Mouse (Mus musculus) lung, postnatal 4 days (tissue): ENCODE results near the gene Ifnab.
A peak's percentile ranks its signal among the peaks of the same experiment; 100 is the strongest.

ENCODE experiments used
- DNase-seq, 2 experiments: peaks; one replicate each; pipeline ENCODE4 v3.0.0; 2021

The Ifnab gene

GRCm38 (mm10) chr4:88691259-88691658 is at the start of gene Ifnab:
Gene Ifnab, minus strand, starts transcription at chr4:88691359.
- no peak for DNase-seq

- DNase-seq: no peak
Measured at GRCm38 (mm10) chr4:88739036-88739435, 47.9 kb upstream of the Ifnab start.

- DNase-seq: peak; percentile 75 to 83
Measured at GRCm38 (mm10) chr4:88738480-88738879, 47.3 kb upstream of the Ifnab start.

- peak in 1 of 2 experiments; percentile 49 for DNase-seq
Measured at GRCm38 (mm10) chr4:88727324-88727723, 36.2 kb upstream of the Ifnab start.

- no peak for DNase-seq
Measured at GRCm38 (mm10) chr4:88726727-88727126, 35.6 kb upstream of the Ifnab start.

- no peak for DNase-seq
Measured at GRCm38 (mm10) chr4:88723497-88724090, 32.4 kb upstream of the Ifnab start.

GRCm38 (mm10) chr4:88721791-88722721 is 30.9 kb upstream of the Ifnab start, which contains the start of the genes Gm26566 and Klhl9:
Gene Gm26566, plus strand, starts transcription at chr4:88721805.
Gene Klhl9, minus strand, starts transcription at chr4:88722465.
- peak; percentile 94 to 95 for DNase-seq

- no peak for DNase-seq
Measured at GRCm38 (mm10) chr4:88718715-88719114, 27.6 kb upstream of the Ifnab start.

GRCm38 (mm10) chr4:88715059-88715458 is 23.9 kb upstream of the Ifnab start:
- no peak for DNase-seq

- DNase-seq: no peak
Measured at GRCm38 (mm10) chr4:88714281-88714680, 23.1 kb upstream of the Ifnab start.

- no peak for DNase-seq
Measured at GRCm38 (mm10) chr4:88707128-88707826, 16.1 kb upstream of the Ifnab start.

- no peak for DNase-seq
Measured at GRCm38 (mm10) chr4:88705924-88706323, 14.8 kb upstream of the Ifnab start.

GRCm38 (mm10) chr4:88699301-88699700 is 8.1 kb upstream of the Ifnab start:
- DNase-seq: no peak

GRCm38 (mm10) chr4:88698781-88699180 is 7.6 kb upstream of the Ifnab start:
- DNase-seq: no peak

GRCm38 (mm10) chr4:88697753-88698152 is 6.6 kb upstream of the Ifnab start:
- DNase-seq: no peak

- DNase-seq: no peak
Measured at GRCm38 (mm10) chr4:88697108-88697507, 5.9 kb upstream of the Ifnab start.

- peak; percentile 66 to 86 for DNase-seq
Measured at GRCm38 (mm10) chr4:88696237-88696884, 5.2 kb upstream of the Ifnab start.

- DNase-seq: no peak
Measured at GRCm38 (mm10) chr4:88693392-88693791, 2.2 kb upstream of the Ifnab start.

GRCm38 (mm10) chr4:88692537-88692936 is 1.4 kb upstream of the Ifnab start:
- DNase-seq: no peak

GRCm38 (mm10) chr4:88683812-88684211 is 7.3 kb downstream of the Ifnab start, which contains the start of gene Ifna2:
Gene Ifna2, minus strand, starts transcription at chr4:88683912.
- no peak for DNase-seq

- DNase-seq: no peak
Measured at GRCm38 (mm10) chr4:88681353-88681752, 9.8 kb downstream of the Ifnab start.

- DNase-seq: peak in 1 of 2 experiments; percentile 12
Measured at GRCm38 (mm10) chr4:88680362-88680761, 10.8 kb downstream of the Ifnab start.

- no peak for DNase-seq
Measured at GRCm38 (mm10) chr4:88676824-88677223, 14.3 kb downstream of the Ifnab start, which contains the start of gene Ifna16. Gene Ifna16, minus strand, starts transcription at chr4:88676924.
